Mouse (Mus musculus): ENCODE measurements around the gene Smyd3. TPM values are rescaled to one million over a fixed set of nuclear protein-coding genes. Genes with fewer than 3 reads are reported as not detected.
A peak's percentile ranks its signal among the peaks of the same experiment; 100 is the strongest.
"Not testable (repeated sequence)": the region's sequence is repeated elsewhere in the genome, so short reads cannot be mapped to it uniquely, and the experiment has no call there.

Gene Smyd3
- total RNA-seq, 4 experiments from 2014 or later = 6.9 to 17.0 (median 12.2) TPM

- DNase-seq = not testable (repeated sequence)
Measured at GRCm38 (mm10) chr1:179162752-179163151, 355.1 kb downstream of the Smyd3 start.

GRCm38 (mm10) chr1:179161947-179162346 is 355.9 kb downstream of the Smyd3 start:
- DNase-seq = no peak

DNA sequence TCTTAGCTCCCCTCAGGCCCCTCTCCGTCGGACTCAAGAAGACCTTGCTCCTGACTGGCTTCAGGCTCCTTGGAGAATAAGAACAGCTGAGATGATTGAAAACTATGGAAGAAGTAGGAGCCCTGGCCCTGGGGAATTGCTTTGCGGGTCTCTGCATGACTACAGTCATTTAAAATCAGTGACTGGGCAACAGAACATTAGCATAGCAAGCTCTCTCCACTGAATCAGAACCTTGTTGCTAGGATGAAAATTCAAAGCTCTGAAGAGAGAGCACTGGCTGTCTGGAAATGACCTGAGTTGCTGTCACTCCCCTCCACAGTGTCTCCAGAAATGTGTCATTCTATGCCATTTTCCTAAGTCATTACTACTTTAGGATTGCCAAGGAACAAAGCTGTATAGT is 357.1 kb downstream of the Smyd3 start:
- DNase-seq = no peak

DNA sequence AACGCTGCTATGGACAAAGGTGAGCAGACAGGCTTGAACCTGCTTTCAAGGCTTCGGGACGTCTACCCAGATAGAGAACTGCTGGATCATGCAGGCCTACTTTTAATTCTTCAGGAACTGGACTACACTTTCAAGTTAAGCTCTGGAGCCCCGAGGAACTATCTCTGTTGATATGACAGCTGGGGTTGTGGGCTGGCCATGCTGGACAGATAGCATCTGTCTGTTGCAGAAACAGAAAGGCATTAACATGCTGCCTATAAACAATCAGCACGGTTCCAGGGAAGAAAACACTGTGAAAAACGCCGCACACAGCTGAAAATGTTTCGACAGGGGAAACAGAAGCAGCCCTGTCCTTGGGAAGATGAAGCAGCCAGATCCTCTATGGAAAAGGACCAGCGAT is 365.5 kb downstream of the Smyd3 start:
- no peak for DNase-seq

GRCm38 (mm10) chr1:179151275-179151674 is 366.6 kb downstream of the Smyd3 start:
- DNase-seq = no peak

DNA sequence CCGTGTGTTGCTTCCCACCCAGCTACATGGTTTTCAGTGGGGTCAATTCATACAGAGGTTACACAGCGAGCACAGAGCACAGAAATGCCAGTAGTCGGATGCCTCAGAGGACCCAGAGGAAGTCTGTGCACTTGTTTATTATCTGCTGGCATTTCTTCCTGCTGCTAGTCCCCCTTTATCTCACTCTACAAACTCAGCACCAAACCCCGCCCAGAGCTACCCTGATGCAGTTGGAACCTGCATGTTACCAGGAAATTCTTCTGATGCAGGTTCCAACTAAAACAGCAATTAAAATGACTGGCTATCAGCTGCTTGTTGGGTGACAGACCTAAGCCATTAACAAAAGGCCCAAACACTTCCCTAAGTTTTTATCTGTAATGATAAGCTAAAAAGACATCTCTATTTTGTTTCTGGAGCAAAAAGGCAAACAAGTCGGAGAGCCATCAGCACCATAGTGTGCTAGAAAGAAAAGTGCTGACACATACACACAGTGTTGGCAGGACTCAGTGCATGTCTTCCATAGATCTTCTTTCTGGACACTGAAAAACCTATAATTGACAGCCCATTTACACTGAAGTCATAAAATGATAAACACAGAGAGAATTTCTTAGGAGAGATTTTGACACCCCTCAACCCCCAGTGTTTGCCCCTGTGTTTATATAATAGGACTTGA is 368.2 kb downstream of the Smyd3 start:
- no peak for DNase-seq

DNA sequence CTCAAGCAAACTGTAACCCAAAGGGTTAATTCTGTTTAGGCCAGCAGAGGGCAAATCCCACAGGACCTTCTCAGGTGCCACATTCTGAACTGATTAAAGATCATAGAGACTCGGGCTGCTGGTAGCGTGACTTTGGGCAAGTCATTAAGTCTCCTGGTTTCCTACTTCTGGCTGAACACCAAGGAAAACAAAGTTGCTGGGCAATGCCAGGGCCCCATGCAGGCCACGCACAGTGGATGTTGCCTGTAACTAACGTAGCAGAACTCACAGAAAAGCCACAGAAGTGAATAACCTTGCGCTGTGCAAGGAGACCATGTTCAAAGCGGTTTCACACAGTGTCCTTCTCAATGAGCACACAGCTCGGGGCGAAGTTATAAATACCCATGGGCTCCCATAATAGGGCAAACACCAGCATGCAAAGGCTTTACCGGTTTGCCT is 371.1 kb downstream of the Smyd3 start:
- peak; percentile 30 for DNase-seq

DNA sequence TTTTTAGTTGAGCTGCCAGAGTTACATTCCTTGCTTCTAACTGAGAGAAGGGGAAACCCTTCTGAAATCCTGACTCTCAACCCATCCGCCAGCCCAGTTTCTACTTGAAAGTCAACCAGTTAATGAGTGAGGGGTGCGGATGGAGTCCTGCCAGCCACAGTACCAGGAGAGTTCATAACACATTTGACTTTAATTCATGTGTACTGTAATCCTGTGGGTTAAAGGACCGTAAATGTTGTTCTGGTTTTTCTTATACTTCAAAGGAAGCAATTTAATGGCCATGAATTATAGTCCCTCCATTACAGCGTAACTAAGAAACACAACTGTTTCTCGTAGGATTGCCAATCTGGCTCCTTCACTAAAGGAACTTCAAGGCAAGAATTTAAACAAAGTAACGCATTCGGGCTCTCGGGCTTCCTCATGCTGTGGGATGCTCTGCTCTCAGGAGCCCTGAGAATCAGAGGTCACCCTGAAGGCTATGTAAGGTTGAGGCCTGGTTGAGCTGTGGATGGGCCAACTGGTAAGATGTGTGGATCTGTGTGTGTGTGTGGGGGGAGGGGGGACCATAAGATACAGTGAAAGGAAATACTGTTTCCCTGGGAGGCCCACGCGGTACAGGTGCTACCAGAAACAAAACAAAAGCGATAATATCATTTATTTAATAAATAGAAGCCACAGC is 374.5 kb downstream of the Smyd3 start:
- no peak for DNase-seq

GRCm38 (mm10) chr1:179142177-179142576 is 375.7 kb downstream of the Smyd3 start:
- peak; percentile 15 for DNase-seq

GRCm38 (mm10) chr1:179141071-179141650 is 376.7 kb downstream of the Smyd3 start:
- DNase-seq = peak; percentile 5

DNA sequence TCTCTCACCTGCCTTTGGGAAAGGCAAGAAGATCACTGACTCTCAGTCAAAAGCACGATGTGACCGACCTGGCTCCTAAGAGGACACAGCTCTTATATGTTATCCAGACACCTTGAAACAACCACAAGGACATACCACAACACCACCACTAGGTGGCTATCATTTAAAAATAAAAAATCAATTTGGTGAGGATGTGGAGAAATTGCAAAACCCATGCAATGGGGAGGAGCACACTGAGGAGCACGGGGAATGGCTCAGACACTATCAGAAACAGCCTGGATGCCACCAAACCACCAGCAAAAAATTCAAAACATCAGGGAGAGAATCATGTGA is 380.7 kb downstream of the Smyd3 start:
- no peak for DNase-seq

DNA sequence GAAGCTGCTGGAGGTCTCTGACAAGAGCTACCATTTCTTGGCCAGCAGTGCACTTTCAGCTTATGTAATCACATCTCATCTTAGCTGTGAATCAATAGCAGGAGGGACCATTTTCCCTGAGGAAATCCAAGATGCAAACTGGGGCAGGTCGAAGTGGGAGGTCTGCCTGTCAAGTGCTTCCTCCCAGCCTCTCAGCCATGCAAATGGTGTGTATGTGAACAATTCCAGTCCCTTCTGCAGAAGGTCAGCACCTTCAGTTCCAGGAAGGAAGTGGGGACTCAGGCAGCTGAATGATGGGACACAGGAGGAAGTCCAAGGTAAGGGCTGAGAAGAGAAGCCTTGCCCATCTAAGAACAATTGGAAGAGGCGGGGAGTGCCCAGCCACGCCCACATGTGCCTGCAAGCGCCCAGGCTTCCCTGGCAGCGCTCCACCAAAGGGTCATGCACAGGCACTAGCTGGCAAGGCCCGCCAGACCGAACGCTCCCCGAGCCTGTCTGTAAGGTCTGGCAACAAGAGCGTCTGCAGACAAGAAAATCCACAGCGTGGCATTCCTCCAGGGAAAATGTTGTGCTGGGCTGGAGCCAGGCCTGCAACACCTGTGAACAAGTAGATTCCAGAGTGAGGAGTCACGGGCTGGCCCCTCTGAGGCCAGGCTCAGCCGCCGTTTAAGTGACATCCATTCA is 381.2 kb downstream of the Smyd3 start:
- peak; percentile 40 for DNase-seq

DNA sequence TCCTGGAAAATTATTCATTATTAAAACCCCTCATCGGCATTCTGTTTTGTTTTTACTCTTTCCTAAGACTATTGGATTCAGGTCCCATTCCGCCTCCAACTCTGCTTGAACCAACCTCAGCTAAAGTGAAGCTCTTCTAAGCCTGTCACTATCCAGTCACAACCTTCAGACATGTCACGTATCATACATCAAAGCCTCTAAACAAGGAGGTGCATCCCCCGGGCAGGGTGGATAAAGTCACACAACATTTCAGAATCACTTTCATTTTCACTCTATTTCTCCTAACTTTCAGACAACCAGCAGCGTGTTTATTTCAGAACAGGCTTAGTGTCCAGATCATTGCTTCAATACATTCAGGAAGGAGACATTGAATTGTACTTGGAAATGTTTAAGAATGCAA is 387.8 kb downstream of the Smyd3 start:
- DNase-seq = no peak

GRCm38 (mm10) chr1:179126287-179126686 is 391.6 kb downstream of the Smyd3 start:
- no peak for DNase-seq

DNA sequence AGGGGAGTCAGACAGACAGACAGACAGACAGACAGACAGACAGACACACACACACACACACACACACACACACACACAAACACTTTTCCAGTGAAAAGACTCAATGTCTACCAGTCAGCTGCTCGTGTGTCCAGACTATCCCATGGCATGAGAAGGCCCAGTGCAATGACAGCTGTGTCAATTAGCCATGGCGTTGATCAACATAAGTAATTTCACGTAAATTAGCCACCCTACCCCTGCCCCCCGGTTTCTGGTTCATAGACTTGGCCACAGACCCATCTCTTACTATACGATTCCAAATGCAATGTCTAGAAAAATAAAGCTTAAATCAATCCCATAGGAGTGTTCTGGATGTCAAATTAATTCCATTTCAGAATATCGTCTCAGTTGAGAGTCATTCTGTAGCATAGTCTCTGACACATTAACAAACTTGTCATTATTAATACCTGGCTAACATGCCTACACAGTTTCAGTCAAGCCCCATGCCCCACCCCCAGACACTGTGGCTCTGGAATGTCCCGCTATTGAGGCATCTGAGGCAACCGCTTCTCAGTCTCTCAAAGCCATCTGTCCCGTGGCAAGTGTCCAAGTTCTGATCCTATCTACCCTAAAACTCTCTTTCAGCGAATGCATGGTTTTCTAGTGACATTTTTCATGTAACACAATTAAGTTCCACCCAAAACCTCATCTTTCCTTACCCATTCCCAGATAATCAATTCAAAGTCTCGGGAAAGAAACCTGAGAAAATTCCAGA is 395.2 kb downstream of the Smyd3 start:
- DNase-seq = no peak

- DNase-seq = no peak
Measured at GRCm38 (mm10) chr1:179120217-179120966, 397.4 kb downstream of the Smyd3 start.

DNA sequence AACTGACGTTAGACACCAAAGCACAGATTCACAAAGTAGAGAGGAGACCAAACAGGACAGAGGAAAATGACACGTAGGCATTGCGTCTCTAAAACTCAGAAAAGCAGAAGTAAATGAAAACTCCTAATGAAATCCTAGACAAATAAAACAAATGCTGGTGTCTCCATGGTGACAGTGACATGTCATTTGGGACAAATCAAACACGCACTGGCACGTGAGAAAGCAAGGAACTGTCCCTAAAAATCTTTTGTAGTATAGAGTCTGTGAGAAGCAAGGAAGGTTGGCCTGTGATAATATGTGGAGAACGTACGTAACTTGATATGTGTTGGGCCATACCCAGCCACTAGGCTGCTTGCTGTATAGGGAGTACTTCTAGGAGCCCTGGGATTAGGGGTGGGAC is 399.2 kb downstream of the Smyd3 start:
- DNase-seq = no peak

- DNase-seq = no peak
Measured at GRCm38 (mm10) chr1:179116729-179117663, 400.8 kb downstream of the Smyd3 start.

DNA sequence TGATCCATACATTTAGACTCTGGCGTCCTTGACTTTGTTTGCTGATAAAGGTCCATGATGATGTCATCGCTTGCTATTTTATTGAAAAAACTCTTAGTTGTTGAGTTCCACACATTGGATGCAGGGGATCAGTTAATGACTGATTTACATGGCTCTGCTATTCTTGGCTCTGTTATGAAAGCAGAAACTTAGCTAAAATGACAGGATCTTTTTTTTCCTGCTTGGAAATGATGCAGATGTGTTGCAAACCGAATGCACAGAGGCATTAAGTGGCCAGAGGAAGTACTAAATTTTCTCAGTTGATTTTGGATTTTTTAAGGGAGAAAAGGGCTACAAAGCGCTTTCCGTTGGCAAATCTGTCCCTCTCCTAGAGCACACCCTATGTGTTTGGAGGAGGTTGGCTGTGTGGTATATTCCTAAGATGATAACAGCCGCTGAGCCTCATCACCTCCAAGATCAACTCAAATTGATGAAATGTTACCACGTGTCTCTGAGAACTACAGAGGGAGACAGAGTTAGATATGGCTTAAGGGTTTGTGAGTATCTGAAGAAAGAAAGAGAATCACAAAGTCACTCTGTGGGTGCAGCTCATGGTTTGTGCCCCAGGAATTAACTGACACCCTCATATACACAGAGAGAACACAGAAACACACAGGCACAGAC is 402.9 kb downstream of the Smyd3 start:
- no peak for DNase-seq

DNA sequence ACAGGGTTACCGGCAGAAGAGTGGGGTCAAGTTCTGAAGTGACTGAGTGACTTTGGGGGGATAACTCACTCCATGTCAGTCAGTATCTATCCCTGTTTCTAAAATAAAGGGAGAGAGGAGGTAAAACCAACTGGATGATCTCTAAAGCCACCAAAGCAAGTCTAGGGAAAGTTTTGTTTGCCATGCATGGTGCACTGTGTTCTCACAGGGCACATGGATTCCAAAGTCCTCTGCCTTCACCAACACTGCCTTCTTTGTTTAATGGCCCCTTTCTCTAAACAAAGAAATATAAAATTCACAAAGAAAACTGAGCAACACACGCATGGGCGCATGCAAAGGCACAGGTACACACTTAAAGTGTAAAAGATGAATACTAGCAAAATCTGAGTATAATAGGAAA is 403.5 kb downstream of the Smyd3 start:
- no peak for DNase-seq

Measured in adrenal gland, adult 8-10 months (tissue).